Mouse (Mus musculus) urinary bladder, postnatal 10 days (tissue): Measurements from ENCODE around the gene Adamtsl1.

Experiments used
- DNase-seq: peaks from one replicate; pipeline ENCODE4 v3.0.0; 2022; ENCODE audit warnings: low spot score

Gene Adamtsl1

DNA sequence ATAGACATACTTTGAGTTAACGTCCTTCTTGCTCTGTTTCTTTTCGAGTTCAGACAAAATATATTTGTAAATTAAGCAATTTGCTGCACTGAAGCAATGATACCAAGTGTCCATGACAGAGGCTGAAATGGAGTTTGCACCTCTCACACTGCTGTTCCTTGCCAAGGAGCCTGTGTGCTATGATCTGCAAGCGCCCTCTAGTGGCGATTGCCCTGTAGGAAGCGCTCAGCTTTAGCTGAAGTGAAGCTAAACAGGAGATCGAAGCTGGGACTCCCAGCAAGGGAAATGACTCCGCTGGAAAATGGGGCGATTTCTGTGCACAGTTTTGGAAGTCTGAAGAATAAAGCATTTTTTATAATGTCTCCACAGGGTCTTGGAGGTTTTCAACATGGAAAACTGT is 287.8 kb downstream of the Adamtsl1 start:
- DNase-seq, result peak; percentile 20

DNA sequence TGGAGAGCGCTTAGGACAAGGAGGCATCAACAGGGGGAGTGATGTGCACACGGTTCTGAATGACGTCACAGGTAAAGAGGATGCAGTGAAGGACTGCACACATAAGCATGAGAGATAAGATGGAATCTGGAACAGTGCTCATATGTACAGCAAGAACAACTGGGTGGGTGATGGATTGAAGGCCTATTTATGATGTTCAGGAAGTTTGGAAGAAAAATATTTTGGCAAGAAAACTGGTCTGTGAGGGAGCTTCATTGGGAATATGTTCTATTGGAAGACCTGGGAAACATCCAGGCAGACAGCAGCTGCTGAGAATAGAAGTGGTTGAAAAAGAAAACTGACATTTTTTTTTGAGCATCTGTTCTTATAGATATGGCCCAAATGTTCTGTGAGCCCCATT is 300.4 kb downstream of the Adamtsl1 start:
- DNase-seq, result no peak

DNA sequence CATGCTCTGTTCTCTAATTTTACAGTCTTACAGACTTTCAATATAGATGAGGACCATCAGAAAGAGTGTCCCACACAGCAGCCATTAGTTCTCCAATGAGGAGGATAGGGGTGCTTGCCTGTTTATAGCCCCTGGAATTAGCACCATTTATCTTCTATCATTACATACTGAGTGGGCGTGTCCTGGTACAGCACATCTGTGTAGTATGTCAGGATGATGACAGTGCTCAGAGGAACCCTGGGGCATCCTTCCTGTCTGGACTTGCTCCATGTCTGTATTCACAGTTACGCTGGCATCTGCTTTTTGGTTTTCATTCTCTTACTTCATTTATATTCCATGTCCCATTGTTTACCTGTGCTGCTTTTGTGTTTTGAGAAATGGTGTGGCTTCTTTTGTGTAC is 304.5 kb downstream of the Adamtsl1 start:
- no peak for DNase-seq

DNA sequence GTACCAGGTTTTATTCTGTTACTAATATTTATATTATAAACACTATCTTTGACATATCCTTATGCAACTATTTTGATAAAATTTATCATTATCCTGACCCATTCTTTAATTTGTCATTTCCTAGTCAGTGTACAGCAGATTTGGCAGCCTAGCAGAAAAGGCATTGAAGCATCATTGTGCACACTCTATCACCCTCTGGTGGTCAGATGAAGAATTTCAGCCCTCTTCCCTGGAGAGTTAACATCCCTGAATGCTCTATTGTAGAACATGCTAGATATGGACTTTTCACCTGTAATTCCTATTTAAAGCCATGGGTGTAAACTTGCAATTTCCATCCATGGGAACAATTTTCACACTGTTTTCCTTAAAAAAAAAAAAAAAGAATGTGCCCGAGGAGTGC is 305.2 kb downstream of the Adamtsl1 start:
- DNase-seq, result no peak

DNA sequence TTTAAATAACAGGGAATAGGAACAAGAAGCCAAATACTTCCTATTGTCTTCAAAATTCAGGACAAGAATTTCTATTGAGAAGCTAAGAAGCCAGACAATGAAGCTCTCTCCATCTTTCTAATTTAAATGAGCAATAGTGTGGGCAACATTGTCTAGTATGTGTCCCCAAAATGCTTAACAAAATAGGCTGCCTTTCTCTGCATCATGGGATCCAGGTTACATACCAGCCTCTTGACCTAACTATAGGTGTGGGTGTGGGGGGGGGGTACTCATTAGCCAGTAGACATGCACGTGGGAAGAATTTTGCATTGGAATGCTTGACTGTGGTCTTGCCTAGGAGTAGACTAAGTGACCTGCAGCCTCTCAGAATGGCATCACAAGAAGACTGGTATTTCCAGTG is 305.9 kb downstream of the Adamtsl1 start:
- DNase-seq, result no peak

DNA sequence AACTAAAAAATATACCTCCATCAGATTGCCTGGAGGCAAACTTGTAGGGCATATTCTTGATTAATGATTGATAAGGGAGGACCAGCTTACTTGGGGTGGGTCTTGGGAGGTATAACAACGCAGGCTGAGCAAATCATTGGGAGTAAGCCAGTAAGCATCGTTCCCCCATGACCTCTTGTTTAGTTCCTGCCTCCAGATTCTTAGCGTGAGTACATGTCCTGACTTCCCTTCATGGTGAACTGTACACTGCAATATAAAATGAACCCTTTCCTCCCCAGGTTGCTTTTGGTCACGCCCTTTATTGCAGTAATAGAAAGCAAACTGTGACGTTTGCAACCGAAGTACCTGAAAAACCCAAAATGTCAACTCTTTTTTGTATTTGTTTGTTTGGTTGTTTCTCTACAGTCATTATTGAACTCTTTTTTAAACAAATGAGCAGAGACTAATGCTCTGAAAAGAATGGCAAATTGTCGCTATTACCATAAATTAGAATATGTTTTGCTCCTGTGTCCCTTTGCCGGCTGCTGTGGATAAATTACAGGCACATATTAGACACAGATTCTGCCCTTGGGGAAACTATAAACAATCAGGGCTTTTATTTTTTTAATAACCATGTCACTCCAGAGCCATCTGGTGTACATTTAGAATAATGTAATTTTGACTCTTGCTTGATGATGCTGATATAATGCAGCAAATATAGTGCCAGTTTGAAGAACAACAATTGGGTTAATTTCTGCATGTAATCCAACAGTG is 310.2 kb downstream of the Adamtsl1 start:
- no peak for DNase-seq

DNA sequence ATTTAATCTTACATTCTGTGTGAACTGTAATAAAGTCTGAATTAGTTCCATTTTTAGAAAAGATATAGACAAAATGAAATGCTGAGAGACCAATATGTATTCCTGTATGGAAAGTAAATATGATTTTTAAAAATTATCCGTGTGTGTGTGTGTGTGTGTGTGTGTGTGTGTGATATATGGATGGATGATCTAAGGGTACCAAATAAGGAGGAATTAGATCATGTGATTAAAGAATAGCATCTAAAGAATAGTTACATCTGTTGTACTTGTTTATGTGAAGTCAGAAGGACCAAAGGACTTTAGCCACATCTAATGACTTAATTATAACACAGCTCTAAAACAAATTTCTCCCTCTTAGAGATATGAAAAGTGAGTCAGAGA is 310.7 kb downstream of the Adamtsl1 start:
- DNase-seq, result no peak

DNA sequence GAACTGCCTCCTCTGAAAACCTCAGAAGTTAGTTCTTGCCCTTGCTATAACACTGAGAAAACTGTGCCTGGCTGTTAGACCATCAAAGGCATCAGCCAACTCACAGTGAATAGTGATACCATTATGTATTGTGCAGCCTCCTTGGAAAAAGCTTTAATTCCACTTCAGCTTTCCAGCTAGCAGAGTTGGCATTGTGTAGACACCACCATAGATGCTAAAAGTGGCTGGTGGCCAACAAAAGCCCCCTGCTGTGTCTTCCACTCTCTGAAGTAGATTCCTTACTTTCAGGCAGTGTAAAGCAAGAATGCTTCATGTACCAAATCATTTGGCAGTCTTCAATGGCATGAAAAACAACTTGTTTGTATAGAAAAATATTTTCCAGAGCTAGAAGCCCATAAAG is 323.1 kb downstream of the Adamtsl1 start:
- no peak for DNase-seq

DNA sequence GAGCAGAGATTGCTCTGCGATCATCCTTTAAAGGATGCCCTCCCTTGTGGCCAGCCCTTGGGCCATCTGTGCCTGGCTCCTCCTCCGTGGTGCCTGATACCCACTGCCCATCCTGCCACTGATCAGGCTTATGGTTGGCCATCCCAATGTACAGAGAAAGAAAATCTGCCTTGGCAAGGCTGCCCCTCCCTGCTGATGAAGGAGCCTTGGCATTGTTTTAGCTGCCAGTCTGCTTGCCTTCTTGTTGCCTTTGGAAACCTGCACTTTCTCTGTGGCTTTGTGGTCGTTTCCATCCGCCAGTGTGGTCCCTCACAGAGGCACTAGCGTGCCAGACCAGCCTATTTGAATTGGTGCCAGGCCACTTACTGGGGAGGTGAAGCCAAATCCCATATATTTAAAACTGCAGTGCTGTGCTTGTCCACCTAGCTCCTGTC is 323.6 kb downstream of the Adamtsl1 start:
- DNase-seq, result no peak

DNA sequence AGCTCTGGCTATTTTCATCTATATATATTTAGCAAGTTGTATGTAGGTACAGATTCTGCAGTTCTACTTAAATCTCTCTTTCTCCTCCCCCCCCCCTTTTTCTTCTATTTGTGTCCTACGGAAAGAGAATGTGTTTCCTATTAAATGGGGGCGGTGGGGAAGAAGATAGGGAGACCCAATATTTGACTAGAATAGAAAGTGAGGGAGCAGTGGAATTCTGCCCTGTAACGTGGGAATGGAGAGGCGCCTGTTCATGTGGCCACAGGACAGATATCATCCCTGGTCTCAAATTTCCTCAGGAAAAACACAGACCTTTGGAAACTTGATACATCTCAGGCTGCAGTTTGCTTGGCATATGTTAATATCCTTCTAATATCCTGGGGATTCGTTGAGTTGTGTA is 324.1 kb downstream of the Adamtsl1 start:
- no peak for DNase-seq

DNA sequence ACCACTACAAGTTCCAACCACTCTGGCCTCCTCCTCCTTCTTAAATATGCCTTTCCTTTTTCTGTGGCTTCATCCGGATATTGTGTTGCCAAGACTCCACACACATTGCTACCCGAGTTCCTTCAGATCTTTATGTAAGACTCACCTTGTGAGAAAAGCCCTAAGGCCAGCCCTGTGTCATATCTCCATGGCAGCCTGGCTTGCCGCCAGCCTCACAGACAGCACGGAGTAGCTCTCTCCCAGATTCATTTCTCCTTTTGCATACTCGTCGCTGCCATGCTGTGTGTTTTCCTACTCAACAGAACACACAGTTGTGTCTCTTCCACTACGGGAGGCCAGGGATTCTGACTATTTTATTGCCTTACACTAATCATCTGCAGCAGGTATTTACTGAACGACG is 328.1 kb downstream of the Adamtsl1 start:
- no peak for DNase-seq

DNA sequence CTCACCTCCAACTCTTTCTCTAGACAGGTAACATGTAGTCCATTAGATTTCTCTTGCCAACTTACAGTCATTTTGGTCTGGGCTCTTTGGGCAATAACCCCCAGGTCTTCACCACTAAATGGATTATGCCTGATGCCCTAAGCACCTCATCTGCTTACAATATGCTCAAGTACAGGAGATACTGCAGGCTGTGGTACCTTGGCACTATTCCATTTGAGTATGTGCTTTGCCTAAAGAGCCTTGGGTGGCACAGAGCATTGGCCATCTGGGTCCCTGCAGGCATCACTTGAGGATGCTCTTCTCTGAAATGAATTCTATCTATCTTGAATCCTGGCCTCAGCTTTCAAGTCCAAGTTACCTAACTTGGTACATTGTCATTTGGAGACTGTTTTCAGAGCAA is 330.4 kb downstream of the Adamtsl1 start:
- no peak for DNase-seq

DNA sequence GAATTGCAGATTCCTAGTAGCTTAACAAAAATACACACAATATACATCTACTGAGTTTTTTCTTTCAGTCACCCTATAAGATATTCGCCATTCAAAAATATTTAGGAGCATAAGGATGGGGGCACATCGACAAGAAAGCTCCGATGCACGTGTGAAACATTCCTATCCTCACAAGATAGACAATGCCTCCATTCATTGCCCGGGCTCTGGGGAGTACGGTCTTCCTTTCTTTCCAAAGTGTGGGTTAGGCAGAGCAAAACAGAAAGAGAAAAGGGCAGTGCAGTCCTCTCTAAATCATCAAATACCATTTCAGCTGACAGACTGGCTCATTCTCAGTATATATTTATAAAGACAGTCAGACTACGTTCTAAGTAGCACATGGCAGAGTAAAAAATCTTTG is 332.0 kb downstream of the Adamtsl1 start:
- no peak for DNase-seq

DNA sequence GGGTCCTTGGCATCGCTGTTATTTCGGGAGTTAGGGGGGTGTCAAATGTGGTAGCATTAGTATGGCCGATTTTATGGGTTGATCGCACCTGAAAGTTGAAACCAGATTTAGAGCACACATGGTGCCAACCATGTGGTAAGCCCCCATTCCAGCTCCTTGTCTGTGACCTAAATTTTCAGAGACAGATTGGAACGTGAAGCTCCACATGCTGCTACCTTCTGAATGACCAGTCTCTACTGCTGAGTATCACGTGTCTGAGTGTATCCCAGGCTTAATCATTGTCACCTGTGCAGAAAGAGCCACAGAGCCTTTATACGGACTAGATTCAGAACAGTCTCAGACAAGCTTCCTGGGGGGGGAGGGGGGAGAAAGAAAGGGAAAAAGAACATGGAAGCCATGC is 339.4 kb downstream of the Adamtsl1 start:
- no peak for DNase-seq

DNA sequence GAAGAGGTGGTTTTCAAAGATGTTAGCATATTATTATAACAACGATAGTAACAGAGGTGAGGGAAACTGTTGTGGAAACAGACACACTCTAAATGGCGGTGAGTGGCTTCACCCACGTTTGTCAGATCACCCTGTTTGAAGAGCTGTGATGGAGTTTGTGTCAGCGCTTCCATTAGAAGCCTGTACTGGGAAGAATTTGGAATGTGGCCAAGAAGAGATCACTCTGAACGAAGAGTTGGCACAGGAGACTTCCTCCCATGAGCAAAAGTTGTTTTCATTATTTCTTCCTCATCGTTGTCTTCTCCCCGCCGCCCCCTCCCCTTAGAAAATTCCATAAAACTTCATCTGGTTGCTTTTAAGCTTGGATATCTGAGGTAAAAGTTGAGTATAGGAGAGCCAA is 340.5 kb downstream of the Adamtsl1 start:
- DNase-seq, result no peak

DNA sequence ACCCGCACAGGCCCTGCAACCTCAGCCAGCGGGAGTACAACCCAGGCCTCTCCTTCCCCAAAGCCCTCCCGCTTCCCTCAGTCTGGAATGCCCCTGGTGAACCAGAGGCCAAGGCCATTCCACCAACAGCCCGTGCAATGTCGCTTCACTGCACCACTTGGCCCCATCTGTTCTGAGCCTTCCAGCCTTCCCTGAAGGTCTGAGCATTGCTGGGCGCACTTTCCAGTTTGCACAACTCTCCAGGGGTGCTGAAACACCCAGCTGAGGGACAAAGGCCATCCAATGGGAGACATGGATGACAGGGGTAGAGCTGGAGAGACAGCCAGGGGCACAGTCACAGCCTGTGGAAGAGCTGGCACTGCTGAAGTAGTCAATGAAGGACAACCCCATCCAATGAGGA is 365.4 kb downstream of the Adamtsl1 start:
- no peak for DNase-seq

DNA sequence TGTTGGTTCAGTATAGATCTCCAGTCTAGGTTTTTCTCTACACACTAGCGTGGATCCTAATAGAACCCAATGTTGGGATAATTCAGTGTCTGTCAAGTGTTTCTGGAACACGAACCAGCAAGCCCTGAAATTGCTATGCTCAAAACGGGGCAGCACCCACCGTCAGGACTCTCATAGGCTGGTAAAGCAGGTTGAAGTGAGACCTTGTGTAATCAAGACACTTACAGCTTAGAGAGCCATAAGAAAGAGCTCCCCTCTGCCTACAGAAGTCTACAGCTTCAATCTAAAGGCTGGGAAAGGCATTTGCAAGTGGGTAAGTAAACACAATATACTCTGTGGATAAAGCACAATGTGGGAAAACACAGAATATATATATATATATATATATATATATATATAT is 367.3 kb downstream of the Adamtsl1 start:
- DNase-seq, result no peak

DNA sequence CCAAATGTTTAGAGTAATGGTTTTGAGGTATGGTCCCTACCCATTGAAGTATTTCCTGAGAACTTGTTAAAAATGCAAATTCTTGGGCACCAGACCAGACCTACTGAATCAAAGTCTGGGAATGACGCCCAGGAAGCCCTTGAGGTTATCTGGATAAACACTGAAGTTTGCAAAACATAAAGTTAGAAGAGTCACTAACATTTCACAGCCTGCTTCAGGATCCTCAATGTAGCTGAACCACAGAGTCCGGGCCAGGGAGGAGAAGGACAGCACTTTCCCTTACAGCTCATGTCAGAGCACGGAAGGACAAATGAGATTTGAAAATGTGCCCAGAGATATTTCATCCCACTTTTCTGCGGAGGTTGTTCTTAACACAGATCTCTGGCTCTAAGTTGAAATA is 370.1 kb downstream of the Adamtsl1 start:
- no peak for DNase-seq

DNA sequence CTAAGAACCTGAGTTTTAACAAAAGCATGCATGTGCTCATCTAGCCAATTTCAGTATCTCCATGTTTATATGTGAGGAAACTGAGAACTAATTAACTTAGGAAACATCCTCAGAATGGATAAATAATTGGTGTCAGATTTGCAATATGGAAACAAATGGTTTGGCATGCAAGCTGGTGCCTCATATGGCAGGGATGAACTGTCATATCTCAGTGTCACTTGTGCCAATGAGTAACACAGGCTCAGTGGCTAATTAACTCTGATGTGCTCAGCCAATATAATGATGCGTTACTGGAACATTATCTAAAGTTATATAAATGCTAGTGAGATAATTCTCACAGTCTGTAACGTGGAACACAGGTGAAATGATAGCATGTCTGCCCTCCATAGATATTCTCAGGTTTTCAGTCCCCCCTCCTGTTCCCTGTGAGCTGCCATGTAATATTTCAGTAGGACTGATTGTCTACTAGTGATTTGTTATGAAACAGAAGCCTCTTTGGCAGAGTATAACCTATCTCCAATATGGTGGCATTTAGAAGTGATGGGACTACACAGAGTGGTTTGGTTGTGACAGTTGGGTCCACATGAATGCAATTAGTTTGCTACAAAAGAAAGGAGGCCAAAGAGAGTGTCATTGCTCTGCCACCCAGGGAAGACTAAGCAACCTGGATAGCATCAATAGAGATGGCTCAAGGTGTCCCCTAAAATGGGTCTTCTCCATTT is 376.1 kb downstream of the Adamtsl1 start:
- no peak for DNase-seq

DNA sequence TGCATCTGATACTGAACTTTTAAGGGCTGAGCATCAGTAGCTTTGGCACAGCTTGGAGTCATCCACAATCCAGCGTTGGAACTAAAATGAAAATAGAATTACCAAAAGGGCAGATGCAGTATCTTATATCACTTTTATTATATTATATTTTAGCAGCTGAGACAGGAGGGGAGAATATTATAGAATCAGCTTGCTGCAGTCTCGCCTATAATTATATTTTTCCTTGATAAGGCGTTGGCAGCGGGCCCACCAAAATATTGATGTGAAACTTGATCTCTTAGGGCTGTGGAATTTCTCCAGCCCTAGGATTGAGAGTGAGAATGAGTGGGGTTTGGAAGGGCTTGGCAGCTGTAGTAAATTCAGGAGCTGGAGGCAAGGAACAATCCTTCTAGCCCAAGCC is 387.3 kb downstream of the Adamtsl1 start:
- no peak for DNase-seq

DNA sequence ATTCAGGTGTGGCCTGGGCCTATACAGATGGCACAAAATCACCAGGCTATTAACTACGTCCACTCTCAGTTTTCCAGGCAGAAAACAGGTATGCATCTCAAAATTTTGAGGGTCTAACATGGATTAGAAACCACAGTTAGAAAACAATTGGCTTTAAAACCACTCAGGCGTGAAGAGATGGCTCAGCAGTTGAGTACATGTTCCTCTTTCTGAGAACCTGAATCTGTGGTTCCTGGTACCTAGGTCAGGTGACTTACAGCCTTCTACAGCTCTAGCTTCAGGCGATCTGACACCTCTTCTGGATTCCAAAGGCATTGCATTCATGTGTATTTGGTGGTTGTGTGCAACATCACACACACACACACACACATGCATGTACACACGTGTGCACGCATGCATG is 390.2 kb downstream of the Adamtsl1 start:
- DNase-seq, result no peak

DNA sequence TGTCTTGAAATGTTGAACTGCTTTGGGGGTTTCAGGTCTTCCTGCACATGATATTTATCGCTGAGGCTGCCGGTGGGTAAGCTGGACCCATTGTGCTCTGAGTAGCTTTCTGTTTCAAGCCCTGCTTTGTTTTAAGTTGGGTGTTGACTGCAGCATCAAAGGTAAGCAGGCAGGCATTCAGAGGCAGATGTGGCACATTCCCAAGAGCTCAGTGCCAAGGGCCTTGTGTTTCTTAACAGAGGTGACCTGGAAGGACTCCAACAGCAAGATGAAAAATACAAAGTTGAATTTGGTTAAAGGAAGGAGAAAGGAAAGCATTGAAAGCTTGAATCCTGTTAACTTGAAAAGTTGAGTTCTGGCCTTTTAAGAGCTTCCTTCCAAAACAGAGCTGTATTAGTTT is 402.1 kb downstream of the Adamtsl1 start:
- DNase-seq, result no peak

DNA sequence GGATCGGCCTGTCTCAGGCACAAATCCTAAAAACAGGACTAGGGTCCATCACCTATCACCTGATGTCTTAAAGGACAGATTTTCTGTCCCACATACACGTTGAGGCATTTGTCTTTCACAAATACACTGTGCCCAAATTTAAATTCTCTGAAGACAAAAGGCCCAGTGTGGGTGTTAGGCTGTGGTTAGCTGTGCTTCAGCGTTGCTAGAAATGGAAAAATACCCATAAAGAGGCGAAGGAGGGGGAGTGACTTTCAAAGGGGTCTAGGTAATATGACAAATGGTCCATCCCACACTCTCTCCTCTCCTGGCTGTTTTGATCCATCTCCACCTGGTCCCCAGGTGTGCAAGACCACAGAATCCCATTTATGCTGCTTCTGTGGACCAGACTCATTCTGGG is 404.4 kb downstream of the Adamtsl1 start:
- no peak for DNase-seq

DNA sequence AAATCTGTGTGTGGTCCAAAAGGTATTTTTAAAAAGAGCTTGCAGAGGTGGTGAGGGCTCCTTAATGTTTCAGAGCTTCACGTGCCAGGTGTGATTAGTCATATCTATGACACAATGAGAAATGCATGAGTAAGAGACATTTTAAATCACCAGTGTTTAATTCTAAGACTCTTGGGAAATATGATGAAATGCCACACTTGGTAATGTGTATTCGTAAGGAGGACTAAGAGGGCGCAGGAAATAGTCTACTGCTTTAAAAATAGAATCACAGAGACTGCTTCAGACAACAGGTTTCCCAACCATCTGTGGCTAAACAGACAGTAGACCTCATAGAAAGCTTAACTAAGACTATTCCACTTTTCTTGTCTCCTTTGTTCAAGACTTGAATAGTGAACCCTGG is 406.5 kb downstream of the Adamtsl1 start:
- DNase-seq, result no peak
